Comparison of ENCODE assay signal across 25 mouse cellular contexts in the genomic region with DNA sequence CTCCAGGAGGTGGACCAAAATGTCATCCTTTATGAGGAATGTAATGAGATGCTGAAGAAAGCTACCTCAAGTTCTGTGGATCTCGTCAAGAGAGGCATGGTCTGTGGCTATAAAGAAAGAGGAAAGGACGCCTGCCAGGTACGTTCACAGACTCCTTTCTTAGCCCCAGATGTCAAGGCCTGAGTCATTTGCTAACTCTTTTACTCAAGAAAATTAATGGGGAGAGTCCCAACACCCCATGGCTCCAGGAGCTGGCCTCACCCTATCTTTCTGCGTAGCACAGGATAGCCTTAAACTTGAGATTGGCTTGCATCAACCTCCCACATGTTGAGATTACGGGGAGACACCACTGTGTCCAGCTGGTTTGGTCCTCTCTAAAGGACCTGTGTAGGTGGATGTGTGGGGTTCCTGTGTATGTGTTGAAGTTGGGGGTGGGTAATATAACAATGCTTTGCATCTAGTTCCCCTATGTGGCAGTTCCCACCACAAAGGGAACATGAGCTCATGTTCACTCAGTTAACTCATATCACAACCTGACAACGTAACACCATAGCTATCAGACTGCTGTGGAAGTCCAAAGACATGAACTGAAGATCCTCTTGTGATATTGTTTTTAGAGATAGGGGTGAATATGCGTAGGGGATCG. TPM values are rescaled to one million over a fixed set of nuclear protein-coding genes. Genes with fewer than 3 reads are reported as not detected.
DNase-seq lines count a peak whose midpoint lies in the region; TF ChIP-seq lines count a peak whose summit lies in the region.
"Had no signal": no experiment of that assay in that cellular context is flagged by ENCODE, and none has a peak within 500 bp of the region (broad histone marks: within the 10 kb centered on the region; RNA-seq: fewer than 3 reads in every experiment).

No protein-coding gene starts in this region.

- peak overlapping the region; percentile 16; the same call in 1 of the 2 replicates for H3K27ac ChIP-seq in CH12.LX (ENCODE audit: insufficient read depth, low read depth)

- H3K4me3 ChIP-seq in CH12.LX (replicated peaks in 1 of 3; ENCODE audit: low read depth in 2 of 3, low read length in 2 of 3, poor library complexity in 1 of 3): no peak overlapping the region

- peaks cover 0 to 2% of the 10 kb centered on the region in 2 experiments for H3K36me3 ChIP-seq in CH12.LX (replicated peaks in 1 of 2; ENCODE audit: control insufficient read depth in 1 of 2, insufficient read depth in 1 of 2, low read length in 1 of 2)

- H3K4me2 ChIP-seq in CH12.LX (ENCODE audit: insufficient read depth, low read depth, poor library complexity, severe bottlenecking): peak overlapping the region; percentile 42

- peak overlapping the region; percentile 13; the same call in 1 of the 2 replicates for H3K9ac ChIP-seq in CH12.LX (ENCODE audit: insufficient read depth, low read depth)

- H3K27me3 ChIP-seq in CH12.LX (replicated peaks): no peaks in the 10 kb centered on the region
- H3K27me3 ChIP-seq: Patski had no signal

- peak; percentile 76 for TF ChIP-seq EP300 in CH12.LX (IDR thresholded peaks at IDR 0.05; ENCODE audit: low read length)

- peaks cover 19 to 63% of the 10 kb centered on the region in 2 experiments for H3K4me1 ChIP-seq in CH12.LX (ENCODE audit: control insufficient read depth in 1 of 2, insufficient read depth in 2 of 2)

- no peaks in the 10 kb centered on the region for H3K79me2 ChIP-seq in CH12.LX (replicated peaks; ENCODE audit: control insufficient read depth, extremely low read depth, insufficient read depth, poor library complexity, severe bottlenecking)

- no peak for TF ChIP-seq RAD21 in CH12.LX (IDR thresholded peaks at IDR 0.05; ENCODE audit: low read depth, low read length)

- TF ChIP-seq POLR2A in CH12.LX (IDR thresholded peaks at IDR 0.05; ENCODE audit: low read depth, low read length): no peak

- DNase-seq in A20 (ENCODE audit: low read depth, low spot score) (peak; percentile 72), CH12.LX (ENCODE audit: extremely low read depth) (peak; percentile 78)
- DNase-seq in adrenal gland, postnatal 4 days (ENCODE audit: low spot score in 2 of 2): no peak
- no peak for DNase-seq in heart, adult 9 months (ENCODE audit: low spot score in 2 of 2)
- DNase-seq: adrenal gland, adult 2 months; adrenal gland, adult 8-10 months; adrenal gland, postnatal 10 days; adrenal gland, postnatal 14 days; adrenal gland, postnatal 25 days; adrenal gland, postnatal 36 days; B cell, adult 2 months; cerebellum, adult 11 months; cerebellum, adult 11-12 months; cerebellum, adult 18-20 months; cerebellum, adult 2 months; cerebellum, adult 8-10 months; cerebellum, adult 9-10 months had no signal

- no peak for TF ChIP-seq CTCF in CH12.LX (conservative IDR thresholded peaks at IDR 0.05 in 1 of 2, IDR thresholded peaks at IDR 0.05 in 1 of 2; ENCODE audit: low read depth in 2 of 2, low read length in 2 of 2)

- dilution Hi-C loops in CH12.LX (cut with MboI; ENCODE audit: extremely low pct_ligation_motif_present, extremely low pct_unique_long_range_greater_than_20kb, low sequenced_read_pairs): no loop called here

- in situ Hi-C loops in CH12.LX (cut with MboI; ENCODE audit: low pct_ligation_motif_present, low pct_unique_long_range_greater_than_20kb, low sequenced_read_pairs): no loop called here

- H3K9me3 ChIP-seq in CH12.LX (replicated peaks; ENCODE audit: low read length): no peaks in the 10 kb centered on the region
- H3K9me3 ChIP-seq: G1E had no signal

TF ChIP-seq in CH12.LX, 34 proteins besides CTCF, POLR2A, EP300 and RAD21:
- peak; percentile 57; the same call in 1 of the 2 replicates for TF ChIP-seq ZMIZ1 (IDR thresholded peaks at IDR 0.05; ENCODE audit: low read depth, low read length)
- TF ChIP-seq RCOR1 (conservative IDR thresholded peaks at IDR 0.05; ENCODE audit: low read depth, low read length): peak; percentile 78
- 0 out of 2 replicates have a peak, but pooled peaks have one; percentile 46 for TF ChIP-seq CHD1 (IDR thresholded peaks at IDR 0.05; ENCODE audit: low read depth, low read length)
- peak; percentile 37; the same call in 1 of the 2 replicates for TF ChIP-seq NRF1 (IDR thresholded peaks at IDR 0.05; ENCODE audit: low read depth, low read length)
- TF ChIP-seq SIN3A (IDR thresholded peaks at IDR 0.05; ENCODE audit: low read length): peak; percentile 59
- TF ChIP-seq IRF4 (IDR thresholded peaks at IDR 0.05; ENCODE audit: low read depth, low read length): peak; percentile 85
- no peak for TF ChIP-seq GABPA (IDR thresholded peaks at IDR 0.05; ENCODE audit: insufficient replicate concordance, low read depth, low read length)
- no peak for TF ChIP-seq E2F4 (IDR thresholded peaks at IDR 0.05; ENCODE audit: insufficient replicate concordance, low read depth, low read length)
- TF ChIP-seq ZC3H11A (IDR thresholded peaks at IDR 0.05; ENCODE audit: low read depth, low read length): no peak
- no peak for TF ChIP-seq USF1 (IDR thresholded peaks at IDR 0.05; ENCODE audit: low read depth, low read length)
- peak; percentile 8; the same call in 1 of the 2 replicates for TF ChIP-seq MAFK (IDR thresholded peaks at IDR 0.05; ENCODE audit: insufficient replicate concordance, low read length)
- no peak for TF ChIP-seq TBP (conservative IDR thresholded peaks at IDR 0.05; ENCODE audit: low read depth, low read length)
- TF ChIP-seq ELF1 (IDR thresholded peaks at IDR 0.05; ENCODE audit: low read depth, low read length): no peak
- TF ChIP-seq MAX (IDR thresholded peaks at IDR 0.05; ENCODE audit: low read length): peak; percentile 65
- peak; percentile 65 for TF ChIP-seq CHD2 (IDR thresholded peaks at IDR 0.05; ENCODE audit: low read length)
- peak; percentile 52 for TF ChIP-seq NELFE (IDR thresholded peaks at IDR 0.05; ENCODE audit: low read depth, low read length)
- TF ChIP-seq PAX5 (IDR thresholded peaks at IDR 0.05; ENCODE audit: low read length): no peak
- peak; percentile 82 for TF ChIP-seq JUN (IDR thresholded peaks at IDR 0.05; ENCODE audit: insufficient read depth, low read depth, low read length)
- peak; percentile 80 for TF ChIP-seq MAZ (IDR thresholded peaks at IDR 0.05; ENCODE audit: low read depth, low read length)
- TF ChIP-seq ZKSCAN1 (IDR thresholded peaks at IDR 0.05; ENCODE audit: borderline replicate concordance, low read depth, low read length): no peak
- TF ChIP-seq ZNF384 (IDR thresholded peaks at IDR 0.05; ENCODE audit: low read depth, low read length): no peak
- no peak for TF ChIP-seq HCFC1 (IDR thresholded peaks at IDR 0.05; ENCODE audit: low read depth, low read length)
- TF ChIP-seq ETS1 (conservative IDR thresholded peaks at IDR 0.05; ENCODE audit: low read depth, low read length): peak; percentile 78
- 0 out of 2 replicates have a peak, but pooled peaks have one; percentile 38 for TF ChIP-seq KAT2A (IDR thresholded peaks at IDR 0.05; ENCODE audit: insufficient replicate concordance, low read length)
- TF ChIP-seq USF2 (conservative IDR thresholded peaks at IDR 0.05; ENCODE audit: low read depth, low read length): no peak
- TF ChIP-seq SMC3 (IDR thresholded peaks at IDR 0.05; ENCODE audit: low read depth, low read length): no peak
- TF ChIP-seq JUND (conservative IDR thresholded peaks at IDR 0.05; ENCODE audit: low read depth, low read length): peak; percentile 52
- peak; percentile 68 for TF ChIP-seq TCF12 (IDR thresholded peaks at IDR 0.05; ENCODE audit: low read depth, low read length)
- TF ChIP-seq BHLHE40 (IDR thresholded peaks at IDR 0.05; ENCODE audit: low read depth, low read length): peak; percentile 35; the same call in 1 of the 2 replicates
- TF ChIP-seq UBTF (IDR thresholded peaks at IDR 0.05; ENCODE audit: low read depth, low read length): no peak
- TF ChIP-seq MYC (IDR thresholded peaks at IDR 0.05; ENCODE audit: low read depth, low read length): 0 out of 2 replicates have a peak, but pooled peaks have one; percentile 27
- no peak for TF ChIP-seq POLR2AphosphoS2 (IDR thresholded peaks at IDR 0.05; ENCODE audit: low read depth, low read length)
- peak; percentile 70 for TF ChIP-seq MXI1 (IDR thresholded peaks at IDR 0.05; ENCODE audit: low read depth, low read length)
- TF ChIP-seq MEF2A (IDR thresholded peaks at IDR 0.05; ENCODE audit: borderline replicate concordance, low read depth, low read length): peak; percentile 85

RNA-seq across cellular contexts. Expression of a gene that starts 3.0 kb away (rescaled TPM):
- total RNA-seq in CH12.LX (2012; rRNA removed) (0.29 and 0.34 TPM in 2 replicates), CH12.LX (2014; rRNA removed) (0.28 TPM in 1 of 2 replicates, not detected in the other)
- polyA plus RNA-seq in CH12.LX (2012; ENCODE audit: insufficient read length, low read depth): 1.1 and 1.2 TPM in 2 replicates
- not detected for total RNA-seq in adrenal gland, postnatal 4 days (2021)
- total RNA-seq: adrenal gland, adult 18-20 months; adrenal gland, adult 2 months; adrenal gland, adult 8-10 months; adrenal gland, postnatal 10 days; adrenal gland, postnatal 14 days; adrenal gland, postnatal 25 days; adrenal gland, postnatal 36 days; MEL had no signal
- polyA plus RNA-seq: activated CD4-positive, CD25-positive, alpha-beta regulatory T cell, adult 4 months; adrenal gland, adult 2 months; brain, embryonic 14.5 days; C2C12; CD4-positive, CD25-positive, alpha-beta regulatory T cell, adult 4 months; cerebellum, adult 2 months; Patski had no signal

RNA-seq across cellular contexts. Expression of a gene that starts 12.8 kb away (rescaled TPM):
- total RNA-seq in CH12.LX (2012; rRNA removed) (not detected in 2 replicates), CH12.LX (2014; rRNA removed) (not detected in 2 replicates)
- 0.14 and 0.17 TPM in 2 replicates for polyA plus RNA-seq in CH12.LX (2012; ENCODE audit: insufficient read length, low read depth)
- not detected for total RNA-seq in adrenal gland, postnatal 4 days (2021)
- total RNA-seq: adrenal gland, adult 18-20 months; adrenal gland, adult 2 months; adrenal gland, adult 8-10 months; adrenal gland, postnatal 10 days; adrenal gland, postnatal 14 days; adrenal gland, postnatal 25 days; adrenal gland, postnatal 36 days; MEL had no signal
- polyA plus RNA-seq: adrenal gland, adult 2 months; brain, embryonic 14.5 days; C2C12; CD4-positive, CD25-positive, alpha-beta regulatory T cell, adult 4 months; cerebellum, adult 2 months; G1E; Patski had no signal

RNA-seq across cellular contexts. Expression of a gene that starts 25.5 kb away (rescaled TPM):
- not detected in 2 replicates for total RNA-seq in CH12.LX (2012; rRNA removed)
- total RNA-seq in CH12.LX (2014; rRNA removed): not detected in 2 replicates
- polyA plus RNA-seq in CH12.LX (2012; ENCODE audit: insufficient read length, low read depth): not detected in 2 replicates
- total RNA-seq in adrenal gland, postnatal 4 days (2021): not detected
- total RNA-seq: adrenal gland, adult 18-20 months; adrenal gland, adult 2 months; adrenal gland, adult 8-10 months; adrenal gland, postnatal 10 days; adrenal gland, postnatal 14 days; adrenal gland, postnatal 25 days; adrenal gland, postnatal 36 days; MEL had no signal
- polyA plus RNA-seq: activated CD4-positive, CD25-positive, alpha-beta regulatory T cell, adult 4 months; adrenal gland, adult 2 months; brain, embryonic 14.5 days; C2C12; CD4-positive, CD25-positive, alpha-beta regulatory T cell, adult 4 months; G1E; Patski had no signal

RNA-seq across cellular contexts. Expression of a gene that starts 33.4 kb away (rescaled TPM):
- not detected in 2 replicates for total RNA-seq in CH12.LX (2012; rRNA removed)
- not detected in 2 replicates for total RNA-seq in CH12.LX (2014; rRNA removed)
- not detected in 2 replicates for polyA plus RNA-seq in CH12.LX (2012; ENCODE audit: insufficient read length, low read depth)
- not detected for total RNA-seq in adrenal gland, postnatal 4 days (2021)
- total RNA-seq: adrenal gland, adult 18-20 months; adrenal gland, adult 2 months; adrenal gland, postnatal 10 days; adrenal gland, postnatal 14 days; adrenal gland, postnatal 25 days; adrenal gland, postnatal 36 days; MEL had no signal
- polyA plus RNA-seq: activated CD4-positive, CD25-positive, alpha-beta regulatory T cell, adult 4 months; adrenal gland, adult 2 months; brain, embryonic 14.5 days; C2C12; CD4-positive, CD25-positive, alpha-beta regulatory T cell, adult 4 months; G1E; Patski had no signal

RNA-seq across cellular contexts. Expression of a gene that starts 43.3 kb away (rescaled TPM):
- total RNA-seq in CH12.LX (2012; rRNA removed) (not detected in 2 replicates), CH12.LX (2014; rRNA removed) (not detected in 2 replicates)
- polyA plus RNA-seq in CH12.LX (2012; ENCODE audit: insufficient read length, low read depth): not detected in 2 replicates
- not detected for total RNA-seq in adrenal gland, postnatal 4 days (2021)
- total RNA-seq: adrenal gland, adult 18-20 months; adrenal gland, adult 2 months; adrenal gland, adult 8-10 months; adrenal gland, postnatal 10 days; adrenal gland, postnatal 14 days; adrenal gland, postnatal 25 days; adrenal gland, postnatal 36 days; G1E; MEL had no signal
- polyA plus RNA-seq: activated CD4-positive, CD25-positive, alpha-beta regulatory T cell, adult 4 months; adrenal gland, adult 2 months; brain, embryonic 14.5 days; CD4-positive, CD25-positive, alpha-beta regulatory T cell, adult 4 months; cerebellum, adult 2 months; G1E had no signal

Comparison
In these comparisons a context has a peak if more than half of its experiments do, and no peak if none do; other contexts are left out.
1. DNase-seq: peak in A20 (single experiment) and CH12.LX (single experiment); none in adrenal gland, postnatal 4 days (0 of 2) and heart, adult 9 months (0 of 2).